Mouse (Mus musculus) liver, embryonic 11.5 days (tissue): ENCODE data around the gene Gm42878. TPM values are rescaled to one million over a fixed set of nuclear protein-coding genes. Genes with fewer than 3 reads are reported as not detected.

Experiments
- ATAC-seq: fragments of 200-750 bp; cut with Nextera tagmentation; replicated peaks from 2 replicates; pipeline ENCODE4 v1.8.0; 2017; ENCODE audit warnings: moderate number of reproducible peaks, mild to moderate bottlenecking, moderate TSS enrichment, moderate library complexity; ENCODE audit not compliant: low FRiP score
- DNase-seq: peaks from one replicate; pipeline ENCODE4 v3.0.0-alpha.2; 2017; ENCODE audit warnings: low spot score
- H3K27ac ChIP-seq: fragments of 300-500 bp; sonication (generic); 2 replicates; pipeline ENCODE4 v1.5.1; 2014; ENCODE audit warnings: mild to moderate bottlenecking, low read depth, low read length, control low read depth
- H3K27me3 ChIP-seq: fragments of 300-500 bp; sonication (generic); replicated peaks from 2 replicates; pipeline ENCODE4 v1.6.1; 2014; ENCODE audit warnings: low read length, mixed read lengths; ENCODE audit not compliant: control insufficient read depth, insufficient read depth
- H3K36me3 ChIP-seq: fragments of 300-500 bp; sonication (generic); 2 replicates; pipeline ENCODE4 v1.6.1; 2014; ENCODE audit warnings: mild to moderate bottlenecking, low read length, moderate library complexity, mixed read lengths; ENCODE audit not compliant: control insufficient read depth, insufficient read depth
- H3K4me1 ChIP-seq: fragments of 300-500 bp; sonication (generic); replicated peaks from 2 replicates; pipeline ENCODE4 v1.6.1; 2014; ENCODE audit warnings: low read length, mixed read lengths; ENCODE audit not compliant: control insufficient read depth, insufficient read depth
- H3K4me2 ChIP-seq: fragments of 300-500 bp; sonication (generic); 2 replicates; pipeline ENCODE4 v1.6.1; 2014; ENCODE audit warnings: mild to moderate bottlenecking, control low read depth, moderate library complexity
- H3K4me3 ChIP-seq: fragments of 300-500 bp; sonication (generic); 2 replicates; pipeline ENCODE4 v1.5.1; 2014; ENCODE audit warnings: low read depth, low read length, control low read depth
- H3K9ac ChIP-seq: fragments of 300-500 bp; sonication (generic); 2 replicates; pipeline ENCODE4 v1.6.1; 2014; ENCODE audit warnings: low read depth, low read length, control low read depth
- H3K9me3 ChIP-seq: fragments of 300-500 bp; sonication (generic); 2 replicates; pipeline ENCODE4 v1.6.1; 2016; ENCODE audit warnings: low read length, inconsistent platforms, mixed read lengths; ENCODE audit not compliant: control insufficient read depth
- WGBS: fragments of 180-500 bp; shearing (Covaris S2); extraction: QIAGEN DNeasy Blood & Tissue Kit; methylation state at CpG from one replicate; pipeline ENCODE4 v1.1.7; 2014; 5-methylcytosine and 5-hydroxymethylcytosine counted together
- polyA plus RNA-seq: library from polyadenylated mRNA; unstranded; fragments of >200 nt; fragmentation: Nextera tagmentation; extraction: Ambion mirVana; gene quantifications from 2 replicates; pipeline ENCODE4 v1.2.1, GENCODE M21; 2014

Gene Gm42878
- not detected in 2 replicates for polyA plus RNA-seq

DNA sequence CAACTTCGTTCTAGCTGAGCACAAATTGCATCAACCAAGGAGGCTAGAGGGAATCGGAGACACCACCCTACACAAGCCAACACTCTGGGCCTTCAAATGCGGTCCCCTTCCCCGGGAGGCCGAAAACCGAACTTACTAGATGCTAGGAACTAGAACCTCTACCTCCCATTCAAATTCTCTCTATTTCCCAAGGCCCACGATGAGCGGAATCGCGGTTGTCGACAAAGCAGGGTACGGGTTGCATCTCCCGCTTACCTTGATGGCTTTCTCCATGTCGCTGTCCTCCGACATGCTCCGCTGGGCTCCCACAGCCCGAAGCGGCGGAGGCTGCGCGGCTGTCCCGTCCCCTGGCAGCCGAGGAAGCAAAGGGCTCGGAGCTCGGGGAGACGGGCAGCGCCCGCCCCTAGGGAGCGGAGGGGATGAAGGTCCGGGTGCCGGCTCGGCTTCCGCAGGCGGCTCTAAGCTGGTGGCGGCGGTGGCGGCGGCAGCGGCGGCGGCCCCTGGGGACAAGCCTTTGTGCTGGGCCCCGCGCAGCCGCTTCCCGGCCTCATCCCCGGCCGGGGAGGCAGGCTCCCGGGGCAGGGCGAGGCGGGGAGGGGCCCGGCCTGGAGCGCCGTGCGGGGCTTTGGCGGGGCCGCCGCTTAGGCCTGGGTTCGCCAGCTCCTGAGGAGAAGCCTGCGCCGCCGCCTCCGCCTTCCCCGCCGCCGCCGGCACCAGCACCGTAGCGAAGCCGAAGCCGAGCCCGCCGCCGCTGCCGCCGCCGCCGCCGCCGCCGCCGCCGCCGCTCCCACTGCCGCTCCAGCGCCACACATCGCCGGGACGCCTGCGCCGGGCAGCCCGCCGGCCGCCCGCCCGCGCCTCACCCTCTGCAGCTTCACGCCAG, at the start of gene Gm42878, which contains the start of gene Adam1a:
Gm42878 (minus strand) TSS at position 573 of the 883 bp plus-strand sequence.
Adam1a (minus strand) TSS at position 573 of the 883 bp plus-strand sequence.
- 1% methylated on average over 68 of the region's 97 CpGs for WGBS
- H3K4me1 ChIP-seq: peaks cover 16% of the 10 kb centered on the region
- H3K9me3 ChIP-seq: no peaks in the 10 kb centered on the region
- H3K27me3 ChIP-seq: no peaks in the 10 kb centered on the region
- peak; percentile 59 for DNase-seq
- peak within 1 kb of the TSS; percentile 97 for H3K4me2 ChIP-seq
- peak within 1 kb of the TSS; percentile 85 for H3K27ac ChIP-seq
- peak; percentile 66 for ATAC-seq
- peak within 1 kb of the TSS; percentile 80 for H3K4me3 ChIP-seq
- no peaks in the 10 kb centered on the region for H3K36me3 ChIP-seq
- peak within 1 kb of the TSS; percentile 85 for H3K9ac ChIP-seq

DNA sequence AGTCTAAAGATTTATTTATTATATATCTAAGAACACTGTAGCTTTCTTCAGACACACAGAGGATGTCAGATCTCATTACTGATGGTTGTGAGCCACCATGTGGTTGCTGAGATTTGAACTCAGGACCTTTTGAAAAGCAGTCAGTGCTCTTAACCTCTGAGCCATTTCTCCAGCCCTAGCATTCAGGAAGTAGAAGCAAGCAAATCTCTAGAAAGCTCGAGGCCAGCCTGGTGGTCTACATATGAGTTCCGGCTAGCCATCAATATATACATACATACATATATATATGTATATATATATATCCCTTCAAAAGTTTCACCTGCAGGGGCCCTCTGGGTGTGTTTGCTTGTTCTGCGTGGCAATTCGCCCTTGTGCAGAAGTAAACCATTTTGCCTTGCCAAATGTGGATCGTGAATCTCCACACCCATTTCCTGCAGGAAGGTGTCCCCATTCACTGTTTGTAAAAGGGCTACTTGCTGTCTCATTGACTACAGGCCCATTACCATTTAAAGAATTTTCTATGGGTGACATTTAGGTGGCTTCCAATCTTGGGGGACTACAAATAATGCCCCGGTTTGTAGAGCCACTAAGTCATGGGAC, 49.5 kb upstream of the Gm42878 start:
- Histone ChIP-seq H3K9me3 (no peaks in the 10 kb centered on the region), H3K4me3 (no peak overlapping the region), H3K27me3 (no peaks in the 10 kb centered on the region), H3K4me1 (peaks cover 29% of the 10 kb centered on the region), H3K27ac (no peak overlapping the region), H3K36me3 (no peaks in the 10 kb centered on the region), H3K9ac (no peak overlapping the region), H3K4me2 (peak overlapping the region; percentile 97)
- no peak for DNase-seq
- WGBS: 75% methylated on average over 6 of the region's 6 CpGs
- ATAC-seq: no peak

DNA sequence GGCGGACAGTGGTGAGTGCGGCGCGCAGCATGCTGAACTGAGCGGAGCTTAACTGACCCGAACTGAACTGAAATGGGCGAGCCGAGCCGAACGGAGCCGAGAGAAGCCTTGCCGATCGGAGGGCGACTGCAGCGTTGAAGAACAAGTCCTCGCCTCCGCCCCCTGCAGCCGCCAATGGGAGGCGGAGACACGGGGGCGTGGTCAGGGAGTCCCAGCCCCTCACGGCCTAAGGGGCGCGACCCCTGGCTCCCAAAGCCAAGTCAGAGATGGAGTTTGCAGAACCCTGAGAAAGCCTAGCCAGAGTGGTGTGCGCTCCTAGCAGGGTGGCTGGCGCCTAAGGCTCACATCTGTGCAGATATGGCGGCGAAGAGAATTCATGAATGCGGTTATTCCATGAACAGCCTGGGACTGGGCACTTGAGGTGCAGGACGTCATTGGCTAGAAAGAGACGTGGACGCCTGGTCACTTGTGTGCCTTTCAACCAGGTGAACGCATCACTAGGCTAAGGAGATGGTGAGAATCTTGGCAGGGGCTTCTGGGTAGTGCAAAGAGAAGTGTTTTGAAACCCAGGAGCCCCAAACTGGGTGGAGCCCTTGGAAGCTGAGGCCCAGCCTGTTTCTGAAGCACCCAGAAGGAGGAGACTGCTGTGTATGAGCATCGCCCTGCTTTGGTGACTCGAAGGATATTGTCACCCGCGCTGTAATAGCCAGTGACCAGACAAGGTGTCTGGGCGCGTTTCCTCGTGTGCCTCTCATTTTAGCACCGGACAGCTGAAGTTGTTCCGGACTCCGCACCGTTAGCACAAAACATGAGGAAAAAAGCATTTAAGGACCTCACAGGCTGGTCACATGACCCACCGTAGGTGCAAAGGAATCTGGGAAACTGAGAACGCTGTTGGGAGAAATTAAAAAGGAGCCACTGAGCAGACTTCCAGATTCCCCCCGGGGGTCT, 48.4 kb upstream of the Gm42878 start, which contains the start of gene Aldh2:
Aldh2 (minus strand) TSS at position 374 of the 951 bp plus-strand sequence.
- no peaks in the 10 kb centered on the region for H3K36me3 ChIP-seq
- peaks cover 29% of the 10 kb centered on the region for H3K4me1 ChIP-seq
- peak within 1 kb of the TSS; percentile 97 for H3K4me2 ChIP-seq
- no peaks in the 10 kb centered on the region for H3K9me3 ChIP-seq
- no peaks in the 10 kb centered on the region for H3K27me3 ChIP-seq
- ATAC-seq (peak; percentile 90), DNase-seq (peak; percentile 86)
- WGBS: 2% methylated on average over 47 of the region's 47 CpGs
- H3K4me3 ChIP-seq: peak within 1 kb of the TSS; percentile 89
- peak within 1 kb of the TSS; percentile 88 for H3K27ac ChIP-seq
- H3K9ac ChIP-seq: peak within 1 kb of the TSS; percentile 86

DNA sequence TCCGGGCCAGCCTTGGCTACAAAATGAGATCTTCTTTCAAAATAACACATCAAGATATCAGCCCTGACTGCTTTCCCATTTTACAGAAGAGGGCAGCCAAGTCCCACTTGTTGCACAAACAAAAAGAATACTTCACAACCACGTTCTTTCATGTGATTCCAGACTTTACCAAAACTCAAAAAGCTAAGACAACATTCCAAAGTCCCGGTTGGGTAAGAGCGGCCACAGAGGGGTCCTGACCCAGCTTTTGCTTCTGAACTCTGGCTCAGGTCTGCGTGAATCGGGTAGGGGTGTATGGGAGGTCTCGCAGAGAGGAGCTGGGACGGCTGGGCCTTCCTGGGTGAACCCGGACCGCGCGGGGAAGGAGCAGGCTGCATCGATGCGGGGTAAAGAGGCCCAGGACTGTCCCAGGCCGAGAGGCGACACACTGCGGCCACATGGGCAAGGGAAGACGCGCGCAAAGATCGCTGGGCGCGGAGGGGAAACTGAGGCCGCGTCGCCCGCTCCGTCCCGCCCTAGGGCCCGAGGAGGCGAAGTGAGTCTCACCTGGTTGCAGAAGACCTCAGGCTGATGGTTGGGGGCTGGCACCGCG, 47.6 kb upstream of the Gm42878 start:
- 5% methylated on average over 33 of the region's 33 CpGs for WGBS
- peak overlapping the region; percentile 97 for H3K4me2 ChIP-seq
- peaks cover 29% of the 10 kb centered on the region for H3K4me1 ChIP-seq
- ATAC-seq: peak; percentile 34
- H3K36me3 ChIP-seq: no peaks in the 10 kb centered on the region
- no peaks in the 10 kb centered on the region for H3K27me3 ChIP-seq
- peak overlapping the region; percentile 89 for H3K4me3 ChIP-seq
- no peaks in the 10 kb centered on the region for H3K9me3 ChIP-seq
- DNase-seq: no peak
- peak overlapping the region; percentile 86 for H3K9ac ChIP-seq
- H3K27ac ChIP-seq: peak overlapping the region; percentile 88

DNA sequence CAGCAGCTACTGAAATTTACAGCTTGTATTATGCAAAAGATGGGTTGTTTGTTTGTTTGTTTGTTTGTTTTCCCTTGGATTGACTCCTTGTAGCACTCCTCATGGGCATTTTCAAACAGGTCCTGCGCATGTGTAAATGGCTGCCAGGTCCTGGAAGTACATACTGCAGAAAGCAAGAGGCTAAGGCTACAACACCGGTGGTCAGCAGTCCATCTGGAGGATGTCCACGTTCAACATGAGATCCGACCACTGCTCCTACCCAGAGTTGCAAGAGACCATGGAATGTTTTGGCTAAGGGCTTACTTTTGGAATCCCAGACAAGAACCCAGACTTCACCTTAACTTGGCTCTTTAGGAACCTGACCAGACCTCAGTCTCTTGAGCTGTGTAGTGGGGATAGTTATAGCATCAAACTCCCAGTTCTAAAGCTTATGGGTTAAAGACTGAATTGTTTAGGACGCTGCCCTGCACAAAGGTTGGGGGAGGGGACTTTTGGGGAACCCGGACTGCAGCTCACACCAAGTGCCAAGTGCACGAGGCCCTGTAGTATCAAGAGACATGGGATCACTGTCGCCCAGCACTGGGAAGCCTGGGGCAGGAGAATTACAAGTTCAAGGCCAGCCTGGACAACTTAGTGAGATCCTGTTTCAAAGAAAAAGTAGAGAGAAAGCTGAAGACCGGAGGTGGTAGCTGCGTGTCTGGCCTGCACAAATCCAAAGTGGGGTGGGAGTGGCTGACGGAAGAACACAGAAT, 47.0 kb upstream of the Gm42878 start:
- Histone ChIP-seq H3K4me3 (peak overlapping the region; percentile 89), H3K9me3 (no peaks in the 10 kb centered on the region), H3K4me1 (peaks cover 25% of the 10 kb centered on the region), H3K36me3 (no peaks in the 10 kb centered on the region), H3K27me3 (no peaks in the 10 kb centered on the region), H3K27ac (0 out of 2 replicates have a peak overlapping the region, but pooled peaks have one; percentile 88), H3K4me2 (peak overlapping the region; percentile 97), H3K9ac (peak overlapping the region; percentile 86)
- DNase-seq (no peak), ATAC-seq (no peak)
- WGBS: 52% methylated on average over 11 of the region's 11 CpGs

DNA sequence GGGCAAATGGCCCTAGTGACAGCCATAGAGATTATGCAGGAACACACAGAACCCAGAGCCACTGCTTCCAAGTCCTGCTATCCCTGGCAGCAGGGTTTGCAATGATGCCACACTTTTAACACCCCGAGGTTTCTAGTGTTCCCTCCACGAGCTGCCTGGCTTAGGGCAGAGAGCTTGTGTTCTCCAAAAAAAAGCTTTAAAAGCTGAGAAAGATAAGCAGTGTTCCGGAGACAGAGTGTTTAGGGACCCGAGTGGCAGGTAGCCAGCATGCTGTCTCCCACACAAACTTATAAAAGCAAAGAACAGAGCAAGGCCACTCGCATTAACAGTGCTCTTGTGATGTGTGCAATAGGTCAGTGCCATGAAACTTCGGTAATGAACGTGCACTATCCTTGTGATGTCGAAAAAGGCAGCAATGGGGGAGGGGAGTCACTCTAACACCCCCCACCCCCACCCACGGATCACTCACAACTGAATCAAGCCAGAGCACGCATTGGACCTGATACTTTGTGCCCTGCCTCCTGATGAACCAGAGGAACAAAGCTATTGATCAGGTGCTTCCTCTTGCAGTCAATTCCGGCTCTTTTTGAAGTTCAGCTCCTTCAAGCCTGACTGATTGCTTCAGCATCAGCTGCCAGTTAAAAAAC, 46.3 kb upstream of the Gm42878 start:
- Histone ChIP-seq H3K27me3 (no peaks in the 10 kb centered on the region), H3K4me1 (peaks cover 32% of the 10 kb centered on the region), H3K36me3 (no peaks in the 10 kb centered on the region), H3K4me3 (peak overlapping the region; percentile 89), H3K9ac (0 out of 2 replicates have a peak overlapping the region, but pooled peaks have one; percentile 22), H3K9me3 (no peaks in the 10 kb centered on the region), H3K27ac (peak overlapping the region; percentile 25; the same call in 1 of the 2 replicates), H3K4me2 (peak overlapping the region; percentile 97)
- WGBS: 60% methylated on average over 11 of the region's 11 CpGs
- no peak for ATAC-seq
- no peak for DNase-seq

DNA sequence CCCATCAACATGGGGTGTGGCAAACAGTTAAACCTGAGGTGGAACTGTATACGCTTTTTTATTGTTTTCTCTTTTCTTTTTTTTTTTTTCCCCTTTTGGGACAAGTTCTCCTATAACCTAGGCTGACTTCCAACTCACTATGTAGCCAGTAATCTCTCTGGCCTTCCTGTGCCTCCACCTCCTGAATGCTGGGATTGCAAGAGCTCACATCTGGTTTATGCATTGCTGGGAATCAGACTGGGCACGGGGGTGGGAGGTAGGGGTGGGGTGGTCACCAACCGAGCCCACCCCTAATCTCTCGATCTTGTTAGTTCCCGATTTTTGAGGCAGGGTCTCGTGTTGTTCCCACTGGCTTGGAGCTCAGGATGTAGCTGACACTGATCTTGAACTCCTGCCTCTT, 44.6 kb upstream of the Gm42878 start:
- H3K36me3 ChIP-seq: no peaks in the 10 kb centered on the region
- no peak overlapping the region for H3K9ac ChIP-seq
- H3K9me3 ChIP-seq: no peaks in the 10 kb centered on the region
- no peak for ATAC-seq
- no peak overlapping the region for H3K4me2 ChIP-seq
- H3K4me1 ChIP-seq: peaks cover 31% of the 10 kb centered on the region
- no peaks in the 10 kb centered on the region for H3K27me3 ChIP-seq
- WGBS: 76% methylated on average over 6 of the region's 6 CpGs
- no peak overlapping the region for H3K4me3 ChIP-seq
- H3K27ac ChIP-seq: no peak overlapping the region
- no peak for DNase-seq
